Mouse (Mus musculus) testis, adult 2 months (tissue): Measurements from ENCODE around the gene Usp12. TPM values are rescaled to one million over a fixed set of nuclear protein-coding genes. Genes with fewer than 3 reads are reported as not detected.
"Not testable (repeated sequence)": the region's sequence is repeated elsewhere in the genome, so short reads cannot be mapped to it uniquely, and the experiment has no call there.

Source experiments
- H3K27ac ChIP-seq: fragments of 200-500 bp; 2 replicates; pipeline ENCODE4 v1.5.1; 2012; ENCODE audit warnings: low read depth, low read length; ENCODE audit not compliant: control insufficient read depth, insufficient read depth
- H3K27me3 ChIP-seq: fragments of 200-500 bp; 2 replicates; pipeline ENCODE4 v1.6.1; 2012; ENCODE audit warnings: mild to moderate bottlenecking, low read length, moderate library complexity; ENCODE audit not compliant: control insufficient read depth, insufficient read depth
- H3K36me3 ChIP-seq: fragments of 200-500 bp; 2 replicates; pipeline ENCODE4 v1.6.1; 2012; ENCODE audit warnings: mild to moderate bottlenecking, low read length; ENCODE audit not compliant: control insufficient read depth, insufficient read depth
- H3K4me1 ChIP-seq: fragments of 200-500 bp; 2 replicates; pipeline ENCODE4 v1.6.1; 2012; ENCODE audit warnings: low read length; ENCODE audit not compliant: control insufficient read depth, insufficient read depth
- H3K4me3 ChIP-seq: fragments of 200-500 bp; 2 replicates; pipeline ENCODE4 v1.5.1; 2012; ENCODE audit warnings: low read depth, mild to moderate bottlenecking, low read length, moderate library complexity, mixed read lengths; ENCODE audit not compliant: control insufficient read depth
- CTCF ChIP-seq: fragments of 200-500 bp; IDR thresholded peaks from 2 replicates; pipeline ENCODE4 v1.5.1; 2012; ENCODE audit warnings: low read depth, mild to moderate bottlenecking, inconsistent platforms, low read length, moderate library complexity; ENCODE audit not compliant: control insufficient read depth, insufficient read depth, insufficient replicate concordance
- POLR2A ChIP-seq: fragments of 200-500 bp; IDR thresholded peaks from 2 replicates; pipeline ENCODE4 v1.6.1; 2012; ENCODE audit warnings: low read depth, mild to moderate bottlenecking, inconsistent platforms, low read length, moderate library complexity; ENCODE audit not compliant: control insufficient read depth
- polyA plus RNA-seq: library from polyadenylated mRNA; depleted of rRNA; stranded (reverse); fragments of >200 nt; gene quantifications from 2 replicates; pipeline ENCODE4 v1.2.3, GENCODE M21; 2012

The Usp12 gene
- polyA plus RNA-seq, 1 experiment, result 27.7 TPM

GRCm38 (mm10) chr5:146749857-146750256 is 44.9 kb downstream of the Usp12 start:
- H3K27ac ChIP-seq, result peak overlapping the region; percentile 36
- H3K27me3 ChIP-seq, result no peaks in the 10 kb centered on the region
- H3K4me1 ChIP-seq, result no peaks in the 10 kb centered on the region
- H3K4me3 ChIP-seq, result no peak overlapping the region
- no peaks in the 10 kb centered on the region; the same call in none of the 2 replicates for H3K36me3 ChIP-seq
- TF ChIP-seq CTCF (no peak), POLR2A (no peak)

GRCm38 (mm10) chr5:146736970-146737495 is 57.8 kb downstream of the Usp12 start:
- H3K27me3 ChIP-seq, result no peaks in the 10 kb centered on the region
- no peaks in the 10 kb centered on the region; the same call in 1 of the 2 replicates for H3K36me3 ChIP-seq

GRCm38 (mm10) chr5:146736348-146736747 is 58.5 kb downstream of the Usp12 start:
- TF ChIP-seq CTCF, result no peak
- TF ChIP-seq POLR2A, result no peak
- H3K4me3 ChIP-seq, result no peak overlapping the region
- H3K4me1 ChIP-seq, result peaks cover 8% of the 10 kb centered on the region; the same call in 1 of the 2 replicates
- no peaks in the 10 kb centered on the region for H3K27me3 ChIP-seq
- H3K27ac ChIP-seq, result no peak overlapping the region
- H3K36me3 ChIP-seq, result no peaks in the 10 kb centered on the region; the same call in 1 of the 2 replicates

More at GRCm38 (mm10) chr5:146736970-146737495, 57.8 kb downstream of the Usp12 start:
- TF ChIP-seq POLR2A (no peak), CTCF (no peak)
- Histone ChIP-seq H3K4me3 (no peak overlapping the region), H3K4me1 (peaks cover 8% of the 10 kb centered on the region; the same call in 1 of the 2 replicates), H3K27ac (no peak overlapping the region)

GRCm38 (mm10) chr5:146735054-146735453 is 59.8 kb downstream of the Usp12 start:
- not testable (repeated sequence) for H3K4me1 ChIP-seq, H3K4me3 ChIP-seq, H3K27ac ChIP-seq, H3K27me3 ChIP-seq, H3K36me3 ChIP-seq

- Histone ChIP-seq H3K27me3 (no peaks in the 10 kb centered on the region), H3K36me3 (no peaks in the 10 kb centered on the region), H3K4me1 (peaks cover 8% of the 10 kb centered on the region; the same call in 1 of the 2 replicates), H3K4me3 (peak overlapping the region; percentile 70), H3K27ac (peak overlapping the region; percentile 89)
- TF ChIP-seq CTCF, result no peak
- TF ChIP-seq POLR2A, result no peak; the same call in 1 of the 2 replicates
Measured at GRCm38 (mm10) chr5:146733888-146734640, 60.7 kb downstream of the Usp12 start.

- TF ChIP-seq CTCF, result no peak
- no peak for TF ChIP-seq POLR2A
- Histone ChIP-seq H3K36me3 (no peaks in the 10 kb centered on the region), H3K27ac (peak overlapping the region; percentile 89), H3K27me3 (no peaks in the 10 kb centered on the region), H3K4me1 (peaks cover 8% of the 10 kb centered on the region; the same call in 1 of the 2 replicates), H3K4me3 (peak overlapping the region; percentile 70)
Measured at GRCm38 (mm10) chr5:146733372-146733771, 61.4 kb downstream of the Usp12 start.

- H3K4me3 ChIP-seq, result no peak overlapping the region
- H3K36me3 ChIP-seq, result no peaks in the 10 kb centered on the region
- TF ChIP-seq POLR2A, result no peak
- no peak for TF ChIP-seq CTCF
- no peak overlapping the region for H3K27ac ChIP-seq
- no peaks in the 10 kb centered on the region for H3K27me3 ChIP-seq
- H3K4me1 ChIP-seq, result peaks cover 2% of the 10 kb centered on the region
Measured at GRCm38 (mm10) chr5:146727006-146727405, 67.8 kb downstream of the Usp12 start.

- Histone ChIP-seq H3K36me3 (no peaks in the 10 kb centered on the region), H3K4me3 (no peak overlapping the region), H3K4me1 (peaks cover 6% of the 10 kb centered on the region), H3K27me3 (no peaks in the 10 kb centered on the region), H3K27ac (no peak overlapping the region)
- TF ChIP-seq POLR2A (no peak), CTCF (no peak)
Measured at GRCm38 (mm10) chr5:146724956-146725355, 69.8 kb downstream of the Usp12 start.
